Mouse (Mus musculus): ENCODE measurements around the gene Vmn2r52.
"Not testable (repeated sequence)": the region's sequence is repeated elsewhere in the genome, so short reads cannot be mapped to it uniquely, and the experiment has no call there.

The Vmn2r52 gene

GRCm38 (mm10) chr7:10176473-10176872 is at the start of gene Vmn2r52:
Gene Vmn2r52, minus strand, starts transcription at chr7:10176573.
- DNase-seq (ENCODE audit: low read depth, low spot score): no peak

GRCm38 (mm10) chr7:10105641-10106040 is 70.7 kb downstream of the Vmn2r52 start, which contains the start of gene Vmn2r51:
Gene Vmn2r51, minus strand, starts transcription at chr7:10105741.
- not testable (repeated sequence) for DNase-seq (ENCODE audit: low read depth, low spot score)

All from brain, adult 2 months (tissue).